Mouse (Mus musculus) midbrain, postnatal 0 days (tissue): ENCODE measurements around the gene Usp47. TPM values are rescaled to one million over a fixed set of nuclear protein-coding genes. Genes with fewer than 3 reads are reported as not detected.

Experiments used
- ATAC-seq: fragments of 200-750 bp; cut with Nextera tagmentation; 2 replicates; pipeline ENCODE4 v1.8.0; 2017; ENCODE audit warnings: moderate number of reproducible peaks, mild to moderate bottlenecking, moderate TSS enrichment, moderate library complexity; ENCODE audit not compliant: low FRiP score
- DNase-seq: peaks from one replicate; pipeline ENCODE4 v3.0.0-alpha.2; 2015; ENCODE audit warnings: low spot score
- H3K27ac ChIP-seq: fragments of 300-500 bp; sonication (generic); 2 replicates; pipeline ENCODE4 v1.5.1; 2014; ENCODE audit warnings: low read depth, mild to moderate bottlenecking, low read length, mixed read lengths
- H3K27me3 ChIP-seq: fragments of 300-500 bp; sonication (generic); 2 replicates; pipeline ENCODE4 v1.6.1; 2014; ENCODE audit warnings: low read length, control low read depth, mixed read lengths; ENCODE audit not compliant: insufficient read depth
- H3K36me3 ChIP-seq: fragments of 300-500 bp; sonication (generic); 2 replicates; pipeline ENCODE4 v1.6.1; 2014; ENCODE audit warnings: low read length, control low read depth, mixed read lengths; ENCODE audit not compliant: insufficient read depth
- H3K4me1 ChIP-seq: fragments of 300-500 bp; sonication (generic); 2 replicates; pipeline ENCODE4 v1.6.1; 2014; ENCODE audit warnings: mild to moderate bottlenecking, control low read depth, antibody characterized with exemption, low read length, mixed read lengths; ENCODE audit not compliant: insufficient read depth
- H3K4me2 ChIP-seq: fragments of 300-500 bp; sonication (generic); 2 replicates; pipeline ENCODE4 v1.6.1; 2014; ENCODE audit warnings: low read depth, mild to moderate bottlenecking, low read length, mixed read lengths; ENCODE audit not compliant: poor library complexity, severe bottlenecking
- H3K4me3 ChIP-seq: fragments of 300-500 bp; sonication (generic); 2 replicates; pipeline ENCODE4 v1.5.1; 2014; ENCODE audit warnings: low read depth, mild to moderate bottlenecking, low read length, moderate library complexity
- H3K9ac ChIP-seq: fragments of 300-500 bp; sonication (generic); replicated peaks from 2 replicates; pipeline ENCODE4 v1.6.1; 2014; ENCODE audit warnings: mild to moderate bottlenecking, low read length, moderate library complexity, mixed read lengths; ENCODE audit not compliant: poor library complexity, severe bottlenecking
- H3K9me3 ChIP-seq: fragments of 300-500 bp; sonication (generic); 2 replicates; pipeline ENCODE4 v1.6.1; 2016; ENCODE audit warnings: low read length, control low read depth
- CTCF ChIP-seq: IDR thresholded peaks from 2 replicates; pipeline ENCODE4 v1.5.1; 2016; ENCODE audit warnings: antibody characterized with exemption, mild to moderate bottlenecking
- WGBS: fragments of 180-500 bp; shearing (Covaris S2); extraction: QIAGEN DNeasy Blood & Tissue Kit; methylation state at CpG from one replicate; pipeline ENCODE4 v1.1.7; 2014; 5-methylcytosine and 5-hydroxymethylcytosine counted together
- polyA plus RNA-seq: library from polyadenylated mRNA; unstranded; fragments of >200 nt; fragmentation: Nextera tagmentation; extraction: Ambion mirVana; gene quantifications from 2 replicates; pipeline ENCODE4 v1.2.1, GENCODE M21; 2015
- total RNA-seq: library from RNA; depleted of rRNA; stranded (reverse); fragments of >200 nt; gene quantifications from 2 replicates; pipeline ENCODE4 v1.2.3, GENCODE M21; 2014

Usp47 gene
- total and polyA plus RNA-seq, 2 experiments from 2014 or later = 52.2 to 79.0 TPM

GRCm38 (mm10) chr7:112024446-112024730 lies 1.1 kb downstream of the Usp47 start:
- Histone ChIP-seq H3K27ac (no peak overlapping the region), H3K4me2 (peak overlapping the region; percentile 83), H3K27me3 (no peaks in the 10 kb centered on the region), H3K4me1 (peaks cover 8% of the 10 kb centered on the region; the same call in 1 of the 2 replicates), H3K9me3 (no peaks in the 10 kb centered on the region), H3K36me3 (no peaks in the 10 kb centered on the region), H3K9ac (peak overlapping the region; percentile 100), H3K4me3 (peak overlapping the region; percentile 96)
- no peak for DNase-seq
- ATAC-seq = no peak
- TF ChIP-seq CTCF = no peak
- WGBS = 26% methylated on average over 7 of the region's 7 CpGs

DNA sequence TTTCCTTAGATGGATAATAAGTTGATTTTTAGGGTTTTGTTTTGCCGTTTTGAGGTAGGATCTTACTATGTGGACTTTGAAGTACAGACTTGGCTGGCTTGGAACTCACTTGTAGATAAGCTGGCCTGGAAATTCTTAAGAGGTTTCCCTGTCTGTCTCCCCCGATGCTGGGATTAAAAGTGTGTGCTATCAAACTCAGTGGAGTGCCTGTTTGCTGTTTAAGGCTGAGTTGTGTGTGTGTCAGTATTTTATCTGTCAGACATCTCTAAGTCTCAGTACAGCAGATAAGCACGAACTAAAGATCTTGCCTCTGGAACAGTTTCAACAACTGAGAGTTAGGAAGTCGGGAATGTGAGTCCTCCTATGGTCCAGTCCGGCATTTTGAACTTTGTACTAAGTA lies 1.6 kb downstream of the Usp47 start:
- DNase-seq (no peak), ATAC-seq (no peak)
- H3K9ac ChIP-seq = peak overlapping the region; percentile 100
- H3K4me2 ChIP-seq = peak overlapping the region; percentile 83
- H3K27ac ChIP-seq = no peak overlapping the region
- no peaks in the 10 kb centered on the region for H3K27me3 ChIP-seq
- no peaks in the 10 kb centered on the region for H3K36me3 ChIP-seq
- 13% methylated on average over 5 of the region's 5 CpGs for WGBS
- H3K9me3 ChIP-seq = no peaks in the 10 kb centered on the region
- peak overlapping the region; percentile 96 for H3K4me3 ChIP-seq
- H3K4me1 ChIP-seq = peaks cover 8% of the 10 kb centered on the region; the same call in 1 of the 2 replicates
- TF ChIP-seq CTCF = no peak

DNA sequence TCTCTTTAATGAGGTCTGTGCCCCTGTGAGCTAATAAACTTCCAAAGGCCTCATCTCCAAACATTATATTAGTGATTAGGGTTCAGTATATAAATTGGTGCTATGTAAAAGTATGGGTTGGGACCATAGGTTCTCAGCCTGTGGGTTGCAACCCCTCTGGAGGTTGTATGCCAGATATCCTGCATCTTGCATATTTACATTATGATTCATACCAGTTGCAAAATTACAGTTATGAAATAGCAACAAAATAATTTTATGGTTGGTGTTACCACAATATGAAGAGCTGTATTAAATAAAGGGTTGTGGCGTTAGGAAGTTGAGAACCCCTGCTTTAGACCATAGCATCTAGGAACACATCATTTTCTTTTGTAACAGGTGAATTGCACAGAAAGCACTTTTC lies 7.3 kb downstream of the Usp47 start:
- TF ChIP-seq CTCF = no peak
- H3K4me3 ChIP-seq = no peak overlapping the region
- no peaks in the 10 kb centered on the region for H3K36me3 ChIP-seq
- no peak overlapping the region for H3K9ac ChIP-seq
- DNase-seq (no peak), ATAC-seq (no peak)
- WGBS = 91% methylated on average over 1 of the region's 1 CpGs
- H3K27ac ChIP-seq = no peak overlapping the region
- H3K27me3 ChIP-seq = no peaks in the 10 kb centered on the region
- H3K9me3 ChIP-seq = no peaks in the 10 kb centered on the region
- no peaks in the 10 kb centered on the region for H3K4me1 ChIP-seq
- no peak overlapping the region for H3K4me2 ChIP-seq

DNA sequence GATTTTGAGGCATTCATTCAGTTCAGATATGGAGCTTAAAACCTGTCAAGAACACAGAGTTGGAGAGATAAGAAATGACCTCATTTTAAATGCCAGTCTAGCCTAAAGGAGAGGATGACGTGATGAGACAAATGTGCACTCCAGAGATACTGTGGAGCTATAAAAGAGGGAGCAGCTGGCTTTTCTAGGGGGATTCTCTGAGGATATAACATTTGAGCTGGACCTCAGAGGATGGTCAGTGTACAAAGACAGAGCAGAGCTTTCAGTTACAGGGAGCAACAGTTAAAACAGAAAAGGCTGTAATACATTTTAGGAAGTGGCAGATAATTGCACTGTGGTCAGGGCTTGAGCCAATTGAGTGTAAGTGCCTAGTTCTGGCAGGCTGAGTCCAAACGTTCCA lies 12.5 kb downstream of the Usp47 start:
- no peaks in the 10 kb centered on the region for H3K4me1 ChIP-seq
- H3K27me3 ChIP-seq = no peaks in the 10 kb centered on the region
- no peak overlapping the region for H3K27ac ChIP-seq
- 34% methylated on average over 2 of the region's 2 CpGs for WGBS
- H3K9ac ChIP-seq = no peak overlapping the region
- no peak for TF ChIP-seq CTCF
- H3K4me3 ChIP-seq = no peak overlapping the region
- no peak overlapping the region for H3K4me2 ChIP-seq
- ATAC-seq = no peak
- H3K36me3 ChIP-seq = no peaks in the 10 kb centered on the region
- H3K9me3 ChIP-seq = no peaks in the 10 kb centered on the region
- no peak for DNase-seq

- no peak for TF ChIP-seq CTCF
- 95% methylated on average over 1 of the region's 1 CpGs for WGBS
- Histone ChIP-seq H3K36me3 (no peaks in the 10 kb centered on the region), H3K4me1 (no peaks in the 10 kb centered on the region), H3K4me2 (no peak overlapping the region), H3K27ac (no peak overlapping the region), H3K9ac (no peak overlapping the region), H3K9me3 (no peaks in the 10 kb centered on the region), H3K27me3 (no peaks in the 10 kb centered on the region), H3K4me3 (no peak overlapping the region)
- DNase-seq (no peak), ATAC-seq (no peak)
Measured at GRCm38 (mm10) chr7:112036636-112037035, 13.3 kb downstream of the Usp47 start.

GRCm38 (mm10) chr7:112040271-112040670 lies 17.0 kb downstream of the Usp47 start:
- Histone ChIP-seq H3K9ac (no peak overlapping the region), H3K4me1 (no peaks in the 10 kb centered on the region), H3K27me3 (no peaks in the 10 kb centered on the region), H3K36me3 (no peaks in the 10 kb centered on the region), H3K4me3 (no peak overlapping the region), H3K9me3 (no peaks in the 10 kb centered on the region), H3K27ac (no peak overlapping the region), H3K4me2 (no peak overlapping the region)
- ATAC-seq (no peak), DNase-seq (no peak)
- TF ChIP-seq CTCF = no peak

- DNase-seq = no peak
- H3K27me3 ChIP-seq = no peaks in the 10 kb centered on the region
- WGBS = 79% methylated on average over 2 of the region's 2 CpGs
- no peaks in the 10 kb centered on the region for H3K9me3 ChIP-seq
- no peak for ATAC-seq
- no peak overlapping the region for H3K27ac ChIP-seq
- H3K36me3 ChIP-seq = no peaks in the 10 kb centered on the region
- H3K4me2 ChIP-seq = no peak overlapping the region
- H3K9ac ChIP-seq = no peak overlapping the region
- no peaks in the 10 kb centered on the region for H3K4me1 ChIP-seq
- no peak for TF ChIP-seq CTCF
- H3K4me3 ChIP-seq = no peak overlapping the region
Measured at GRCm38 (mm10) chr7:112042758-112043157, 19.5 kb downstream of the Usp47 start.
